Mouse (Mus musculus) skeletal muscle tissue, postnatal 0 days (tissue): ENCODE results near the gene Ctsc. TPM values are rescaled to one million over a fixed set of nuclear protein-coding genes. Genes with fewer than 3 reads are reported as not detected.

Source experiments
- polyA plus RNA-seq: library from polyadenylated mRNA; unstranded; fragments of >200 nt; fragmentation: Nextera tagmentation; extraction: Ambion mirVana; gene quantifications from 2 replicates; pipeline ENCODE4 v1.2.1, GENCODE M21; 2015

Ctsc gene
- polyA plus RNA-seq = 39.3 and 51.2 TPM in 2 replicates

DNA sequence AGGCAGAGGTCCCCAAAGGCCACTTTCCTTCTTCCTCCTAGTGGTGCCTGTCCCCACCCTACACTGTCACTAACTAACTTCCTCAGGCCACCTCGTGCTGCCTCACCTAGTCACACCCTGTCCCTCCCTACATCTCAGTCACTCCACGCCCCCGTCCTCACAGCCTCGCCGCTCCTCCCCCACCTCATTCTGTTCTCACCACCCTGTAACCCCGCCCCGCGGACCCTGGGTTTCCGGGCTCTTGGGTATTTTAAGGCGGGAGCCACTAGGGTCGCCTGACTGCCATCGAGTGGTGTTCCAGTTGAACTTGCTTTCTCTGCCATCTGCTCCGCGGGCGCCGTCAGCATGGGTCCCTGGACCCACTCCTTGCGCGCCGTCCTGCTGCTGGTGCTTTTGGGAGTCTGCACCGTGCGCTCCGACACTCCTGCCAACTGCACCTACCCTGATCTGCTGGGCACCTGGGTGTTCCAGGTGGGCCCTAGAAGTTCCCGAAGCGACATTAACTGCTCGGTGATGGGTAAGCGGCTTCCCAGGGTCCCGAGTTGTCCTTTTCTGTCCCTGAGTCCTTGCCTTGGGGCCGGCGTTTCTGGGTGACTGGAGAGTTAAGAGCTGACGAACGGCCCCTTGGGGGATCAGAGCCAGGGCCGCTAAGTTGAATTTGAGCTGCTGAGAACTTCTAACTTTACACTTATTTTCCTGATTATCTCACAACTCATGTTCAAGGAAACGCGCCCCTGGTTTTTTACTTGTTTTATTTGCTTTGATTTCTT lies at the start of gene Ctsc:
Gene Ctsc, plus strand, starts transcription at position 228 of the 770 bp plus-strand sequence.

Other genes starting within 250 kb of the Ctsc start
- gene Rab38, start 152.2 kb downstream of the Ctsc start, polyA plus RNA-seq = 3.5 and 5.8 TPM in 2 replicates